Mouse (Mus musculus) right cerebral cortex, adult 2 months (tissue): ENCODE data around the gene Pim2.
A peak's percentile ranks its signal among the peaks of the same experiment; 100 is the strongest.
"Not testable (repeated sequence)": the region's sequence is repeated elsewhere in the genome, so short reads cannot be mapped to it uniquely, and the experiment has no call there.

Experiments
- DNase-seq, 2 experiments: peaks; one replicate each; pipeline ENCODE4 v3.0.0; 2021 to 2022; ENCODE audit warnings: low spot score in 2 of 2

Gene Pim2

DNA sequence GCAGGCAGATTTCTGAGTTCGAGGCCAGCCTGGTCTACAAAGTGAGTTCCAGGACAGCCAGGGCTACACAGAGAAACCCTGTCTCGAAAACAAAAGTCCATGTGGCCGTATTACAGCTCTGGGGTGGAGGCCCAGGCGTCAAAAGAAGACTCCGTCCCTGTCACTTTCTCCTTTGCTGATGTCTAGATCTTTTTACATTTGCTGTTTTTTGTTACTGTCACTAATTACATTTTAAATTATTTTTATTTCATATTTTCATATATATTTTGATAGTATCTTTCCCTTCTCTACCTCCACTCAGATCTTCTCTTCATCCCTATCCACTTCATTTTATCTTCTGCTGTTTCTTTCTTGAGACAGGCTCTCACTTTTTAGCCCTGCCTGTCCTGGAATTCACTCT is 29.7 kb downstream of the Pim2 start, which contains the start of gene Gm10491:
Gene Gm10491, minus strand, starts transcription at position 101 of the 400 bp plus-strand sequence.
- DNase-seq = no peak

DNA sequence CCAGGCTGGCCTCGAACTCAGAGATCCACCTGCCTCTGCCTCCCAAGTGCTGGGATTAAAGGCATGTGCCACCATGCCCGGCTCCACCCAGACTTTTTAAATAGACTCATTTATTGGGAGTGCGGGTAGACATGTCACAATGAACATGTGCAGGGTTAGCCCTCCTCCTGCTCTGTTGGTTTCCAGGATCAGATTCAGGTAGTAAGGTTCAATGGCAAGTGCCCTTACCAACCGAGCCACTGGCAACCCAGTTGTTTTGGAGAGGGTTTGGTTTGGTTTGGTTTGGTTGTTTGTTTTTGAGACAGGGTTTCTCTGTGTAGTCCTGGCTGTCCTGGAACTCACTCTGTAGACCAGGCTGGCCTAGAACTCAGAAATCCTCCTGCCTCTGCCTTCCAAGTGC is 31.2 kb downstream of the Pim2 start, which contains the start of gene Gm10490:
Gene Gm10490, plus strand, starts transcription at position 301 of the 400 bp plus-strand sequence.
- DNase-seq = not testable (repeated sequence)

DNA sequence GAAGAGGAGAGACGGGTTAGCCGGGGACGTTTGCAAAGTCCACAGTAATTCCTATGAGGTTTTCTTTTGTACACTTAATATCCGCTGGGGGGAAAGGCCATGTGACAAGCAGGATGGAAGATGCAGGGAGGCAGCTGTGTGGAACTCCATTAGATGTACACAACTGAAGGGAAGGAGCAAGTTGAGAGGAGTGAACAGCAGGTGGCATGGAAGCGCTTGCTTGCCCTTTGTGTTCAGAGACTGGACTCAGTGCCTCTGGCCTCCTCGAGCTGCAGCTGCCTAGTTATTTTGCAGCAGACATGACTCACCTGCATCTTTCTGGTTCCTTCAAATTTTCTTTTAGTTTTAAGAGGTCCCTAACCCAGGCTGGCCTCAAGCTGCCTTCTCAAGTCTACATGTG is 32.4 kb downstream of the Pim2 start:
- DNase-seq = no peak

DNA sequence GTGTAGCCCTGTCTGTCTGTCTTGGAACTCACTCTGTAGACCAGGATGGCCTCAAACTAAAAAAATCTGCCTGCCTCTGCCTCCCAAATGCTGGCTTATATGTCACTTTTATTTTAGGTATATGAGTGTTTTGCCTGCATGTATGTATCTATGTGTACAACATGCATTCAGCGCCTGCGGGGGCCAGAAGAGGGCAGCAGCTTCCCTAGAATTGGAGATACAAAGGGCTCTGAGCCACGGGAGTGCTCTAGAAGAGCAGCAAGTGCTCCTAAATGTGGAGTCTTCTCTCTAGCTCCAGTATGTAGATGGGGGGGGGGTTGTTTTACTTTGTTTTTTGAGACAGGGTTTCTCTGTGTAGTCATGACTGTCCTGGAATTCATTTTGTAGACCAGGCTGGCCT is 37.6 kb downstream of the Pim2 start:
- DNase-seq = not testable (repeated sequence)

DNA sequence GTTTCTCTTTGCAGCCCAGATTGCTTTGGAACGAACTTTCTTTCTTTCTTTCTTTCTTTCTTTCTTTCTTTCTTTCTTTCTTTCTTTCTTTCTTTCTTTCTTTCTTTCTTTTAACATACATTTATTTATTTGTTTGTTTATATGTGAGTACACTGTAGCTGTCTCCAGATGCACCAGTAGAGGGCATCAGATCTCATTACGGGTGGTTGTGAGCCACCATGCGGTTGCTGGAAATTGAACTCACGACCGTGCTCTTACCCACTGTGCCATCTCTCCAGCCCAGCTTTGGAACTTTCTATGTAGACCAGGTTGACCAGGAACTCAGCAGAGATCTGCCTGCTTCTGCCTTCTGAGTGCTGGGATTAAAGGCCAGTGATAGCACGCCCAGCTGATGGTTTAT is 39.9 kb downstream of the Pim2 start:
- DNase-seq = not testable (repeated sequence)

DNA sequence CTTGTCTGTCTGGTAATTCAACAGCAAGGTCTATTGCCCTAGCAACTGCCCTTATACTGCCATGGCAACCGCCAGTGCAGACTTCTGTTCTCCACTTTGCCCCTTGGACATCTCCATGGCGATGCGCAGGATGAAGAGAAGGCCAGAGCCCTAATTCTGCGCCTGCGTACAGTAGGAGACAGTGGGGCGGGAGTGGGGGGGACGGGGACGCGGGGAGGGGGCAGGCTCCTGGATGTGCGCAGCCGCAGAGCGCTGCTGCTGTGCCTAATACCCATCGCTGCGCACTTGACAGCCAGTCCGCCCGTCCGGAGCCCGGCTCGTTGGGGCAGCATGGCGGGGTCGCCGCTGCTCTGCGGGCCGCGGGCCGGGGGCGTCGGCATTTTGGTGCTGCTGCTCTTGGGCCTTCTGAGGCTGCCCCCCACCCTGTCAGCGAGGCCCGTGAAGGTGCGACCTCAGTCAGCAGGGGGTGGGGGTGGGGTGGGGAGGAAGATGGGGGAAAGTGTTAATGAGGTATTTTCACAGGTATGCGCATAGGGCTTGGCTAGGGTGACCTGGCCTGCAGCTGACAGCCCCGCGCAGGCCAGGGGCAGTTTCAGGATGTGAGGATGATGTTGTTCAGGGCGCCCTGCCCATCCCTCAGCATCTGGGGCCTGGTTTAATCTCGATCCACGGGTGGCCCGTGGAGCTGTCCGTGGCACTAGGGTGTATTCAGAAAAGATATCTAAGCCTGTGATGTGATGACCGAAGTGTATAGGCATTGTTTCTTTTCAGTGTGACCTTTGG is 41.7 kb downstream of the Pim2 start, which contains the start of gene Pcsk1n:
Gene Pcsk1n, plus strand, starts transcription at position 222 of the 783 bp plus-strand sequence.
- DNase-seq = peak; percentile 36 to 55

DNA sequence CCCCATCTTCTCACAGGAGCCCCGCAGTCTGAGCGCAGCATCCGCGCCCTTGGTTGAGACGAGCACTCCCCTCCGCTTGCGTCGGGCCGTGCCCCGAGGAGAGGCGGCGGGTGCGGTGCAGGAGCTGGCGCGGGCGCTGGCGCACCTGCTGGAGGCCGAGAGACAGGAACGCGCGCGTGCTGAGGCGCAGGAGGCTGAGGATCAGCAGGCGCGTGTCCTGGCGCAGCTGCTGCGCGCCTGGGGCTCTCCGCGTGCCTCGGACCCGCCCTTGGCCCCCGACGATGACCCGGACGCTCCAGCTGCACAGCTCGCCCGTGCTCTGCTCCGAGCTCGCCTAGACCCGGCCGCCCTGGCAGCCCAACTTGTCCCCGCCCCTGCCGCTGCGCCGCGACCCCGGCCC is 44.0 kb downstream of the Pim2 start:
- no peak for DNase-seq

DNA sequence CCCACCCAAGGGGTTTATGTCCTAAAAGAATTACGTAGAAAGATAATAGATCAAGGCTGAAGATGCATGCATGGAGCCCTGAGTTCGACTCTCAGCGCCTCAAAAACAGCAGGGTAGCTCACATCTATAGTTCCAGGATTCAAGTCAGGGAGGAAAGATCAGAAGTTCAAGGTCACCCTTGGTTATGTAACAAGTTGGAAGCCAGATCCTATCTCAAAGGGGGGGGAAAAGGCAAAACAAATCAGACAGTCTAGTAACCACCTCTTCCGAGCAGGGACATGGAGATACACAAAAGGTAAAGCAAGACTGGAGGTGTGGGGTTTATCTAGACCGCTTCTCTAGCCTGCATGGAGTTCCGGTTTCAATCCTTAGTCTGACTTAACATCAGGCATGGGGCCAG is 48.2 kb downstream of the Pim2 start:
- no peak for DNase-seq

DNA sequence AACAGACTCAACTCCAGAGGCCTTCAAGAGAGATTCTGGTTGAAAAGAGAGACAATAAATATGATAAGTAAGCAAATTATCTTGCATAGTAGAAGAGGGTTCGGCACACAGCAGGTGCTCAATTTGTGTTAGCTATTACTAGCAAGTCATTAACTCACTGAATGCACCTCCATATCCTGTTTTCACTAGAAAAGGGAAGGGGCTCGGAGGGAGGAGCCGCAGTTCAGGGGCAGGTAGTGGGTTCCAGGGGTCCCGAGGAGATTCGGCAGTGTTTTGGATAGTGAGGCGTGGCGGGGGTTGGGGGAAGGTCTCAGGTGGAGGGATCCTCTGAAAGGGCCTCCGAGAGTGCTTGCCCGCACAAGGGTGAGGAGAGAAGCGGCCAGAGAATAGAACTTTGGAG is 49.1 kb downstream of the Pim2 start:
- no peak for DNase-seq

DNA sequence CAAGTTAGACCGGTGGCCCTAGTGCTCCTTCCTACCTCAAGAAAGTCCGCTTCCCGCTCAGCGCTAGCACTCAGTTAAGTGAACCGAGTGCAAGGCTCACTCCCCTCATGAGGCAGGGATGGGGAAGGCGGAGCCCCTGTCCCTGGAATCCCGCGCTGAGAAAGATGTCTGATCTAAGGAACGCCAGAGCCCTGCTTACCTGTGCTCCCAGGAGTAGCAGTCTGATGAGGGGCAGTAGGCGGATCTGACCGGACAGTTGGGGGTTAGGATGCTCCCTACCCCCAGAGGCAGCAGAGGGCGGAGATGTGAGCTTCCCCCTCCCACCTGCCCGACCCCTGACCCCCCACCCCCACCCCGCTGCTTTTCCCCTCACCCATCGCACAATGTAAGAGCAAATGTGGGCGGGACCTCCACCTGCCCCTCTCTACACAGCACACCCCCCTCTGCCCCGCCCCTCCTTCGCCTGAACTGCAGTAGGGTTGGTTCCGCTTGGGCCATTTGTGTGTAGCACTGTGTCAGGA is 50.3 kb downstream of the Pim2 start, which contains the start of gene Eras:
Gene Eras, minus strand, starts transcription at position 338 of the 521 bp plus-strand sequence.
- DNase-seq = no peak
